Mouse (Mus musculus): ENCODE measurements at regions not wholly inside any gene's neighbourhood (a gene's known extent, or its start where the extent isn't known, plus 50 kb on each side); places are given as distances from the start of the nearest gene placed in this dataset.

GRCm38 (mm10) chr16:9353811-9354210 lies 523.9 kb downstream of the 1810013L24Rik start:
- DNase-seq, result no peak
- no peaks in the 10 kb centered on the region for H3K27me3 ChIP-seq (ENCODE audit: control insufficient read depth, insufficient read depth, low read length)
- WGBS, result 58% methylated on average over 4 of the region's 4 CpGs

GRCm38 (mm10) chr16:9354331-9355030 lies 524.6 kb downstream of the 1810013L24Rik start:
- TF ChIP-seq CTCF (IDR thresholded peaks at IDR 0.05) (no peak), EP300 (IDR thresholded peaks at IDR 0.05; ENCODE audit: insufficient read depth, low read depth, low read length) (no peak), POLR2A (IDR thresholded peaks at IDR 0.05; ENCODE audit: insufficient read depth, low read depth, low read length) (no peak)
- Histone ChIP-seq H3K27me3 (ENCODE audit: control insufficient read depth, insufficient read depth, low read length) (no peaks in the 10 kb centered on the region), H3K27ac (no peak overlapping the region), H3K4me3 (no peak overlapping the region), H3K9ac (ENCODE audit: low read depth, low read length) (no peak overlapping the region), H3K36me3 (ENCODE audit: control insufficient read depth, insufficient read depth, low read length) (no peaks in the 10 kb centered on the region), H3K79me2 (replicated peaks; ENCODE audit: control insufficient read depth, insufficient read depth, low read length) (no peaks in the 10 kb centered on the region), H3K4me1 (ENCODE audit: control insufficient read depth, insufficient read depth, low read length) (no peaks in the 10 kb centered on the region)
- WGBS, result 74% methylated on average over 8 of the region's 8 CpGs
- no peak for DNase-seq
- intact Hi-C loops (cut with DNase I), result no loop called here

More at GRCm38 (mm10) chr16:9353811-9354210, 523.9 kb downstream of the 1810013L24Rik start:
- TF ChIP-seq EP300 (IDR thresholded peaks at IDR 0.05; ENCODE audit: insufficient read depth, low read depth, low read length) (no peak), POLR2A (IDR thresholded peaks at IDR 0.05; ENCODE audit: insufficient read depth, low read depth, low read length) (no peak), CTCF (IDR thresholded peaks at IDR 0.05) (no peak)
- no peaks in the 10 kb centered on the region for H3K36me3 ChIP-seq (ENCODE audit: control insufficient read depth, insufficient read depth, low read length)
- H3K79me2 ChIP-seq (replicated peaks; ENCODE audit: control insufficient read depth, insufficient read depth, low read length), result no peaks in the 10 kb centered on the region
- no peak overlapping the region for H3K27ac ChIP-seq
- H3K4me3 ChIP-seq, result no peak overlapping the region
- H3K9ac ChIP-seq (ENCODE audit: low read depth, low read length), result no peak overlapping the region
- intact Hi-C loops (cut with DNase I), result no loop called here
- H3K4me1 ChIP-seq (ENCODE audit: control insufficient read depth, insufficient read depth, low read length), result no peaks in the 10 kb centered on the region

GRCm38 (mm10) chr16:9358651-9359050 lies 528.8 kb downstream of the 1810013L24Rik start:
- WGBS, result 59% methylated on average over 4 of the region's 4 CpGs
- Histone ChIP-seq H3K9ac (ENCODE audit: low read depth, low read length) (no peak overlapping the region), H3K27ac (no peak overlapping the region), H3K79me2 (replicated peaks; ENCODE audit: control insufficient read depth, insufficient read depth, low read length) (no peaks in the 10 kb centered on the region), H3K36me3 (ENCODE audit: control insufficient read depth, insufficient read depth, low read length) (no peaks in the 10 kb centered on the region), H3K4me1 (ENCODE audit: control insufficient read depth, insufficient read depth, low read length) (no peaks in the 10 kb centered on the region), H3K27me3 (ENCODE audit: control insufficient read depth, insufficient read depth, low read length) (no peaks in the 10 kb centered on the region), H3K4me3 (no peak overlapping the region)
- TF ChIP-seq EP300 (IDR thresholded peaks at IDR 0.05; ENCODE audit: insufficient read depth, low read depth, low read length), result no peak
- TF ChIP-seq POLR2A (IDR thresholded peaks at IDR 0.05; ENCODE audit: insufficient read depth, low read depth, low read length), result no peak
- TF ChIP-seq CTCF (IDR thresholded peaks at IDR 0.05), result no peak
- intact Hi-C loops (cut with DNase I), result no loop called here
- DNase-seq, result no peak

- intact Hi-C loops (cut with DNase I), result no loop called here
- no peak overlapping the region for H3K9ac ChIP-seq (ENCODE audit: low read depth, low read length)
- no peaks in the 10 kb centered on the region for H3K36me3 ChIP-seq (ENCODE audit: control insufficient read depth, insufficient read depth, low read length)
- H3K27me3 ChIP-seq (ENCODE audit: control insufficient read depth, insufficient read depth, low read length), result no peaks in the 10 kb centered on the region
- H3K79me2 ChIP-seq (replicated peaks; ENCODE audit: control insufficient read depth, insufficient read depth, low read length), result no peaks in the 10 kb centered on the region
- no peak overlapping the region for H3K27ac ChIP-seq
- no peak for DNase-seq
- H3K4me1 ChIP-seq (ENCODE audit: control insufficient read depth, insufficient read depth, low read length), result no peaks in the 10 kb centered on the region
- TF ChIP-seq POLR2A (IDR thresholded peaks at IDR 0.05; ENCODE audit: insufficient read depth, low read depth, low read length) (no peak), CTCF (IDR thresholded peaks at IDR 0.05) (no peak), EP300 (IDR thresholded peaks at IDR 0.05; ENCODE audit: insufficient read depth, low read depth, low read length) (no peak)
- no peak overlapping the region for H3K4me3 ChIP-seq
- 83% methylated on average over 3 of the region's 3 CpGs for WGBS
These were observed 529.7 kb downstream of the 1810013L24Rik start for GRCm38 (mm10) chr16:9359399-9360135.

GRCm38 (mm10) chr16:9360741-9361255 lies 530.9 kb downstream of the 1810013L24Rik start:
- Histone ChIP-seq H3K36me3 (ENCODE audit: control insufficient read depth, insufficient read depth, low read length) (no peaks in the 10 kb centered on the region), H3K4me1 (ENCODE audit: control insufficient read depth, insufficient read depth, low read length) (no peaks in the 10 kb centered on the region), H3K27me3 (ENCODE audit: control insufficient read depth, insufficient read depth, low read length) (no peaks in the 10 kb centered on the region), H3K4me3 (no peak overlapping the region), H3K79me2 (replicated peaks; ENCODE audit: control insufficient read depth, insufficient read depth, low read length) (no peaks in the 10 kb centered on the region), H3K9ac (ENCODE audit: low read depth, low read length) (no peak overlapping the region), H3K27ac (no peak overlapping the region)
- no peak for TF ChIP-seq EP300 (IDR thresholded peaks at IDR 0.05; ENCODE audit: insufficient read depth, low read depth, low read length)
- no peak for TF ChIP-seq CTCF (IDR thresholded peaks at IDR 0.05)
- no peak for TF ChIP-seq POLR2A (IDR thresholded peaks at IDR 0.05; ENCODE audit: insufficient read depth, low read depth, low read length)
- 74% methylated on average over 3 of the region's 3 CpGs for WGBS
- intact Hi-C loops (cut with DNase I), result no loop called here
- no peak for DNase-seq

GRCm38 (mm10) chr16:9362116-9362515 lies 532.2 kb downstream of the 1810013L24Rik start:
- H3K36me3 ChIP-seq (ENCODE audit: control insufficient read depth, insufficient read depth, low read length), result no peaks in the 10 kb centered on the region
- no peak overlapping the region for H3K9ac ChIP-seq (ENCODE audit: low read depth, low read length)
- H3K27me3 ChIP-seq (ENCODE audit: control insufficient read depth, insufficient read depth, low read length), result no peaks in the 10 kb centered on the region
- TF ChIP-seq EP300 (IDR thresholded peaks at IDR 0.05; ENCODE audit: insufficient read depth, low read depth, low read length) (no peak), CTCF (IDR thresholded peaks at IDR 0.05) (peak; percentile 24; the same call in 1 of the 2 replicates), POLR2A (IDR thresholded peaks at IDR 0.05; ENCODE audit: insufficient read depth, low read depth, low read length) (no peak)
- no peak overlapping the region for H3K27ac ChIP-seq
- H3K79me2 ChIP-seq (replicated peaks; ENCODE audit: control insufficient read depth, insufficient read depth, low read length), result no peaks in the 10 kb centered on the region
- H3K4me3 ChIP-seq, result no peak overlapping the region
- peak in 1 of 2 experiments; percentile 6 for DNase-seq
- WGBS, result 19% methylated on average over 11 of the region's 11 CpGs
- no peaks in the 10 kb centered on the region for H3K4me1 ChIP-seq (ENCODE audit: control insufficient read depth, insufficient read depth, low read length)
- intact Hi-C loops (cut with DNase I), result no loop called here
